Mouse (Mus musculus): ENCODE measurements around the gene Ube2u. TPM values are rescaled to one million over a fixed set of nuclear protein-coding genes. Genes with fewer than 3 reads are reported as not detected.

The Ube2u gene
- polyA plus RNA-seq, 1 experiment from 2014 or later: 0.15 TPM

- no peak for ATAC-seq
- no peaks in the 10 kb centered on the region for H3K36me3 ChIP-seq
- 73% methylated on average over 2 of the region's 2 CpGs for WGBS
- no peak overlapping the region for H3K4me2 ChIP-seq (replicated peaks)
- no peak overlapping the region for H3K4me3 ChIP-seq (replicated peaks)
- no peaks in the 10 kb centered on the region for H3K9me3 ChIP-seq
- no peak overlapping the region for H3K27ac ChIP-seq
- no peaks in the 10 kb centered on the region for H3K27me3 ChIP-seq (replicated peaks)
- no peak overlapping the region for H3K9ac ChIP-seq
- no peaks in the 10 kb centered on the region for H3K4me1 ChIP-seq (replicated peaks)
Measured at GRCm38 (mm10) chr4:100517646-100518045, 39.0 kb downstream of the Ube2u start.

GRCm38 (mm10) chr4:100522534-100522933 is 43.9 kb downstream of the Ube2u start:
- Histone ChIP-seq H3K4me2 (replicated peaks) (no peak overlapping the region), H3K4me1 (replicated peaks) (peaks cover 13% of the 10 kb centered on the region), H3K4me3 (replicated peaks) (no peak overlapping the region), H3K36me3 (no peaks in the 10 kb centered on the region), H3K27ac (no peak overlapping the region), H3K27me3 (replicated peaks) (no peaks in the 10 kb centered on the region), H3K9ac (no peak overlapping the region), H3K9me3 (no peaks in the 10 kb centered on the region)
- WGBS: 37% methylated on average over 6 of the region's 6 CpGs
- no peak for ATAC-seq

DNA sequence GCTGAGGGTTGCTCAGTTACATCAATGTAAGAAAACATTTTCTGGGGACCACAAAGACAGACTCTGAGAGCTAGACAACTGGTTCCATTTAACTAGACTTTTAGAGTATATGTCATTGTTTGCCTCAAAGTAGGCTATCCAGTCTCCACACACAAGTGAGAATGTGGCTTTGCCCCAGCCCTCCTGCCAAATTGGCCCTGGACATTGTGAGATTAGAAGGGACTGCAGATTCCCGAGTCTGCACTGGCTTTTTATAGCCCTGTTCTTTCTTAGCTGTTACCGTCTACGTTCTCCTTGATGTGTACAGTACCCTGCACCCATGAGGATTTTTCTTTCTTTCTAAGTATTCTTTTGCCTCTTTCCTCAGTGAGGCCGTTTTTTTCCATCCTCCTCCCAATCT is 46.1 kb downstream of the Ube2u start:
- WGBS: 62% methylated on average over 4 of the region's 4 CpGs
- Histone ChIP-seq H3K4me2 (replicated peaks) (no peak overlapping the region), H3K4me3 (replicated peaks) (no peak overlapping the region), H3K9ac (no peak overlapping the region), H3K4me1 (replicated peaks) (peaks cover 15% of the 10 kb centered on the region), H3K36me3 (no peaks in the 10 kb centered on the region), H3K27ac (no peak overlapping the region), H3K27me3 (replicated peaks) (no peaks in the 10 kb centered on the region), H3K9me3 (no peaks in the 10 kb centered on the region)
- no peak for ATAC-seq

- no peak for ATAC-seq
- 34% methylated on average over 6 of the region's 6 CpGs for WGBS
- Histone ChIP-seq H3K9me3 (no peaks in the 10 kb centered on the region), H3K4me3 (replicated peaks) (no peak overlapping the region), H3K27me3 (replicated peaks) (no peaks in the 10 kb centered on the region), H3K4me1 (replicated peaks) (peaks cover 15% of the 10 kb centered on the region), H3K36me3 (no peaks in the 10 kb centered on the region), H3K27ac (no peak overlapping the region), H3K9ac (no peak overlapping the region), H3K4me2 (replicated peaks) (no peak overlapping the region)
Measured at GRCm38 (mm10) chr4:100526296-100526695, 47.6 kb downstream of the Ube2u start.

DNA sequence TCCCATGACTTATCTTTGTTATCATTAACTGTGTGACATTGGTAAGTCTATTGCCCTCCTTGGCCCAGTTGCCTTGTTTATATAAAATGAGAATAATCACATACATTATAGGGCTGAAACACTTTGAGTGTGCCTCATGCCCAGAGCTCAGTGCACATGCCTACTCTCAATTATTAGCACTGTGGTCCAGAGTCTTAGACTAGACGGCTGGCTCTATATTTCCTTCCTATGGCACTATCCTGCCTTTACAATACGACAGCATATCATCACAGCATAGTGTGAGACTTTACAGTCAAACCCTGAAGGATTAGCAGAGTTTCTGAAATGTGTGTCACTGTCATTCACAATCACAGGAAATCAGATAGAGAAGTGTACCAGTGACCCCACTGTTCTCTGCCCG is 48.4 kb downstream of the Ube2u start:
- H3K4me2 ChIP-seq (replicated peaks): peak overlapping the region; percentile 61
- H3K9ac ChIP-seq: no peak overlapping the region
- H3K27me3 ChIP-seq (replicated peaks): no peaks in the 10 kb centered on the region
- no peaks in the 10 kb centered on the region for H3K36me3 ChIP-seq
- ATAC-seq: peak; percentile 66
- 9% methylated on average over 3 of the region's 3 CpGs for WGBS
- H3K4me1 ChIP-seq (replicated peaks): peaks cover 15% of the 10 kb centered on the region
- no peak overlapping the region; the same call in 1 of the 2 replicates for H3K27ac ChIP-seq
- H3K4me3 ChIP-seq (replicated peaks): 0 out of 2 replicates have a peak overlapping the region, but pooled peaks have one; percentile 16
- H3K9me3 ChIP-seq: no peaks in the 10 kb centered on the region

- Histone ChIP-seq H3K9ac (0 out of 2 replicates have a peak overlapping the region, but pooled peaks have one; percentile 15), H3K36me3 (no peaks in the 10 kb centered on the region), H3K27ac (no peak overlapping the region), H3K4me1 (replicated peaks) (peaks cover 15% of the 10 kb centered on the region), H3K9me3 (no peaks in the 10 kb centered on the region), H3K4me2 (replicated peaks) (peak overlapping the region; percentile 61), H3K27me3 (replicated peaks) (no peaks in the 10 kb centered on the region), H3K4me3 (replicated peaks) (peak overlapping the region; percentile 16; the same call in 1 of the 2 replicates)
- 9% methylated on average over 15 of the region's 15 CpGs for WGBS
- peak; percentile 88 for ATAC-seq
Measured at GRCm38 (mm10) chr4:100527554-100528001, 48.9 kb downstream of the Ube2u start.

GRCm38 (mm10) chr4:100533607-100534006 is 55.0 kb downstream of the Ube2u start:
- Histone ChIP-seq H3K4me1 (replicated peaks) (0 out of 2 replicates have a peak, but pooled peaks cover 5% of the 10 kb centered on the region), H3K4me3 (replicated peaks) (no peak overlapping the region), H3K4me2 (replicated peaks) (no peak overlapping the region), H3K9me3 (no peaks in the 10 kb centered on the region), H3K9ac (no peak overlapping the region), H3K27me3 (replicated peaks) (no peaks in the 10 kb centered on the region), H3K27ac (no peak overlapping the region), H3K36me3 (no peaks in the 10 kb centered on the region)
- 67% methylated on average over 6 of the region's 6 CpGs for WGBS
- no peak for ATAC-seq

DNA sequence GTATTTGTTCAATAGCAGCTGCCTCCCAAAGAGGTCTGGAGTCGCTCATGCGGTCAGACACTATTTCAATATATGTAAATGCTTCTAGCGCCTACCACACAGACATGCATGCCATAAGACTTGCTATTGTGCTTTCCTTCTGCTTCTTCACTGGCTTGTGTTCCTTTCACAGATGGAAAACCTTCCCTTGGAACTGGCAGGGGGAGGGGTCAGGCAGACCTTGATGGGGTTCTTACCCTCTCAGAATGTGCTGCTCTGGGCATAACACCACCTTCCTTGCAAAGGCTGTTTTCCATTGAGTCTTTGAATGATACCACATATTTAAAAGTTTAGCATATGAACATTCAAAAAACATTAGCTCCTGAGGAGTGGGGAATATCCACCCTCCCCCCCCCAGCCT is 56.3 kb downstream of the Ube2u start:
- Histone ChIP-seq H3K9ac (no peak overlapping the region), H3K4me3 (replicated peaks) (no peak overlapping the region), H3K4me1 (replicated peaks) (0 out of 2 replicates have a peak, but pooled peaks cover 7% of the 10 kb centered on the region), H3K9me3 (no peaks in the 10 kb centered on the region), H3K27me3 (replicated peaks) (no peaks in the 10 kb centered on the region), H3K4me2 (replicated peaks) (no peak overlapping the region), H3K27ac (no peak overlapping the region), H3K36me3 (no peaks in the 10 kb centered on the region)
- WGBS: 83% methylated on average over 3 of the region's 3 CpGs
- no peak for ATAC-seq

DNA sequence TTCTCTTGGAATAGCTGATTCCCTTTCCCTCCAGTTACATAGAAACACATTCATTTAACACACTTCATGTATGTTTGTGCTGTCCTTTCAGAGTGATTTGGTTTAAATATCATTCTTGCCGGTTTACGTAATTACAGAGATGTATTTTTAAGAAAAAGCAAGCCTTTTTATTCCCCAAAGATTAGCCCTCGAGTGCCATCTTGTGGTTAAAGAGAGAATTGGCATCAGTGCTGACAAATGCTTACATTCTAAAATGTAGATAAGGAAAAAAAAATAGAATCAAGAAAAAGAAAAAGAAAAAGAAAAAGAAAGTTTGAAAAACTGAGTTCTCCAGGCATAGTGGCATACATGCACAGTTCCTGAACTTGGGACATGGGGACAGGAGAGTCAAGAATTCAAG is 59.2 kb downstream of the Ube2u start:
- Histone ChIP-seq H3K27me3 (replicated peaks) (no peaks in the 10 kb centered on the region), H3K4me3 (replicated peaks) (no peak overlapping the region), H3K4me1 (replicated peaks) (0 out of 2 replicates have a peak, but pooled peaks cover 7% of the 10 kb centered on the region), H3K9me3 (no peaks in the 10 kb centered on the region), H3K36me3 (no peaks in the 10 kb centered on the region), H3K27ac (no peak overlapping the region), H3K4me2 (replicated peaks) (no peak overlapping the region), H3K9ac (no peak overlapping the region)
- 5% methylated on average over 3 of the region's 3 CpGs for WGBS
- no peak for ATAC-seq

GRCm38 (mm10) chr4:100539483-100539882 is 60.8 kb downstream of the Ube2u start:
- Histone ChIP-seq H3K27me3 (replicated peaks) (no peaks in the 10 kb centered on the region), H3K4me3 (replicated peaks) (no peak overlapping the region), H3K9ac (no peak overlapping the region), H3K4me1 (replicated peaks) (0 out of 2 replicates have a peak, but pooled peaks cover 4% of the 10 kb centered on the region), H3K36me3 (no peaks in the 10 kb centered on the region), H3K27ac (peak overlapping the region; percentile 77), H3K4me2 (replicated peaks) (no peak overlapping the region), H3K9me3 (no peaks in the 10 kb centered on the region)
- WGBS: 40% methylated on average over 3 of the region's 3 CpGs
- peak; percentile 95 for ATAC-seq

DNA sequence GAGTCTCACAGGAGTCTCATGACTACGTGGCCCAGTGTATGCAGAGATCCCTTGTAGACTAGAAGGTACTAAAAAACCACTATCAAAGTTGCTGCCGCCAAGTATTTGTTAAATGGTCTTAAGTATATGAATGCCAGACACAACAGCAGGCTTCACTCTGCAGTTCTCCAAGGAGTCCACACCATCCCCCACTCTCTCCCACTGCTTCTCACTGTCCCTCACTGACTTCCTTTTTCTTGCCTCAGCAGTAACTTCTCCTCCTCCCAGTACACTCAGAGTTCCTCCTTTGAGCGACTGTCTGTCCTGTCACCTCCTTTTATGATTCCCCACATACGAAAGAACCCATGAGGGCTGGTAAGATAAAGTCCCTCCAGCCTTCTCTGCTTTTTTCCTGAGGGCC is 69.3 kb downstream of the Ube2u start:
- no peak overlapping the region for H3K9ac ChIP-seq
- H3K4me1 ChIP-seq (replicated peaks): no peaks in the 10 kb centered on the region
- no peak for ATAC-seq
- no peaks in the 10 kb centered on the region for H3K27me3 ChIP-seq (replicated peaks)
- no peak overlapping the region for H3K4me2 ChIP-seq (replicated peaks)
- 45% methylated on average over 4 of the region's 4 CpGs for WGBS
- no peaks in the 10 kb centered on the region for H3K36me3 ChIP-seq
- no peak overlapping the region for H3K4me3 ChIP-seq (replicated peaks)
- H3K9me3 ChIP-seq: no peaks in the 10 kb centered on the region
- H3K27ac ChIP-seq: no peak overlapping the region

DNA sequence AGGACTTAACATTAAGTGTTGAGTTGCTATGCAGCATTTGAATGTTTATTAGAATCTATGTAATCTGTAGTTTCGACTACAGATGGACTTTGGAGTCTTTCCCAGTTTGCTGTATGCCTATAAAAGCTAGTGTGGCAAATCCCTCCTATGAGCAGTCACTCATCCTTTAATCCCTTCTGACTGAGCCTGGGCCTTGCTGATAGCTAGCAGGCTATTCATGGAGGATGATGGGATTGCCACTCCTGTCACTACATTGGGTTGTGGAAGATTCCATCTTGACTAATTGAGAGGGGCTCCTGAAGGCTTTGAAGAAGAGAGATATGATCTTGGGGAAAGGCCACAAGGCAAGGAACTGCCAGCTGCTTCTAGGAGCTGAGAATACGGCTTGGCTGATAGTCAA is 74.6 kb downstream of the Ube2u start:
- H3K9ac ChIP-seq: no peak overlapping the region
- H3K27me3 ChIP-seq (replicated peaks): no peaks in the 10 kb centered on the region
- ATAC-seq: no peak
- H3K4me2 ChIP-seq (replicated peaks): no peak overlapping the region
- no peaks in the 10 kb centered on the region for H3K4me1 ChIP-seq (replicated peaks)
- 66% methylated on average over 2 of the region's 2 CpGs for WGBS
- no peak overlapping the region for H3K27ac ChIP-seq
- H3K4me3 ChIP-seq (replicated peaks): no peak overlapping the region
- no peaks in the 10 kb centered on the region for H3K36me3 ChIP-seq
- no peaks in the 10 kb centered on the region for H3K9me3 ChIP-seq
